Mouse (Mus musculus) heart, adult 2 months (tissue): ENCODE data around the gene Slit3. TPM values are rescaled to one million over a fixed set of nuclear protein-coding genes. Genes with fewer than 3 reads are reported as not detected.

ENCODE experiments used
- DNase-seq, 2 experiments: peaks; one replicate each; pipeline ENCODE4 v3.0.0; 2021
- H3K27ac ChIP-seq: fragments of 200-600 bp; 2 replicates; pipeline ENCODE4 v1.8.1; 2022
- H3K27me3 ChIP-seq: fragments of 200-500 bp; 2 replicates; pipeline ENCODE4 v1.6.1; 2012; ENCODE audit warnings: mild to moderate bottlenecking, low read length, inconsistent platforms, mixed read lengths; ENCODE audit not compliant: control insufficient read depth, insufficient read depth
- H3K36me3 ChIP-seq: fragments of 200-500 bp; 2 replicates; pipeline ENCODE4 v1.6.1; 2012; ENCODE audit warnings: low read length, inconsistent platforms; ENCODE audit not compliant: control insufficient read depth, insufficient read depth
- H3K4me1 ChIP-seq: fragments of 200-500 bp; 2 replicates; pipeline ENCODE4 v1.6.1; 2011; ENCODE audit warnings: low read length; ENCODE audit not compliant: control insufficient read depth, insufficient read depth
- H3K4me3 ChIP-seq: fragments of 200-600 bp; 2 replicates; pipeline ENCODE4 v1.8.1; 2022
- H3K79me2 ChIP-seq: fragments of 200-500 bp; replicated peaks from 2 replicates; pipeline ENCODE4 v1.6.1; 2012; ENCODE audit warnings: mild to moderate bottlenecking, inconsistent platforms, low read length, moderate library complexity, mixed read lengths; ENCODE audit not compliant: control insufficient read depth, insufficient read depth
- H3K9ac ChIP-seq: fragments of 200-500 bp; 2 replicates; pipeline ENCODE4 v1.6.1; 2012; ENCODE audit warnings: low read depth, mild to moderate bottlenecking, control low read depth, inconsistent platforms, low read length, mixed read lengths
- CTCF ChIP-seq: fragments of 200-600 bp; IDR thresholded peaks from 2 replicates; pipeline ENCODE4 v1.8.1; 2022; ENCODE audit warnings: antibody characterized with exemption, mild to moderate bottlenecking, moderate library complexity
- EP300 ChIP-seq: fragments of 200-500 bp; IDR thresholded peaks from 2 replicates; pipeline ENCODE4 v1.6.1; 2011; ENCODE audit warnings: low read depth, low read length, control low read depth; ENCODE audit not compliant: insufficient read depth
- POLR2A ChIP-seq: fragments of 200-500 bp; IDR thresholded peaks from 2 replicates; pipeline ENCODE4 v1.6.1; 2011; ENCODE audit warnings: mild to moderate bottlenecking, low read depth, low read length, control low read depth; ENCODE audit not compliant: insufficient read depth
- whole genome bisulfite sequencing: fragments of 180-500 bp; shearing (Covaris S2); methylation state at CpG from one replicate; pipeline ENCODE4 v1.1.7; 2018; 5-methylcytosine and 5-hydroxymethylcytosine counted together
- intact Hi-C: fragments of 180-260 bp; cut with DNase I; formaldehyde crosslinking; loops from one replicate; pipeline ENCODE4 v1.15.1; 2025
- polyA plus RNA-seq: library from polyadenylated mRNA; depleted of rRNA; stranded (reverse); fragments of >200 nt; gene quantifications from 2 replicates; pipeline ENCODE4 v1.2.3, GENCODE M21; 2012
- total RNA-seq, 2 experiments: library from RNA; stranded (reverse); gene quantifications; 2 replicates each; pipeline ENCODE4 v1.2.3; 2021

Slit3 gene
- total and polyA plus RNA-seq, 3 experiments, result 12.3 to 15.8 (median 14.6) TPM

DNA sequence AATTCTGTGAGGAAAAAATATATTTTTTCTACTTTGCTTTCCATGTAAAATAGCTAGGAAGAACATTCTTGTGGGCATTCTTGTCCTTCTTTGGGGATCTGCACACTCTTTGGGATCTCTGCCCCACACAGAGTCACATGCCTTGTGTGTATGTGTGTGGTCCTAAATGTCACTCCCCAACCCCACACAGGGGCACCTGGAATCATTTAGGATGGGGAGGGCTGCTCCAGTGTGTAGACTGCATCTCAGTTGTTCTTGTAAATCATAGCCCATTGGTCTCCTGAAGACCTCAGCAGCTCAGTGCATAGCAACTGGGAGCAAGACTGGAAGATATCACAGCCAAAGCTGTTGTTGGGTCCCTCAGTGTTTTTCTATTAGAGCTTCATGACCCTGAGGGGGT, 534.8 kb downstream of the Slit3 start:
- Histone ChIP-seq H3K27me3 (no peaks in the 10 kb centered on the region), H3K27ac (no peak overlapping the region), H3K4me1 (no peaks in the 10 kb centered on the region)

DNA sequence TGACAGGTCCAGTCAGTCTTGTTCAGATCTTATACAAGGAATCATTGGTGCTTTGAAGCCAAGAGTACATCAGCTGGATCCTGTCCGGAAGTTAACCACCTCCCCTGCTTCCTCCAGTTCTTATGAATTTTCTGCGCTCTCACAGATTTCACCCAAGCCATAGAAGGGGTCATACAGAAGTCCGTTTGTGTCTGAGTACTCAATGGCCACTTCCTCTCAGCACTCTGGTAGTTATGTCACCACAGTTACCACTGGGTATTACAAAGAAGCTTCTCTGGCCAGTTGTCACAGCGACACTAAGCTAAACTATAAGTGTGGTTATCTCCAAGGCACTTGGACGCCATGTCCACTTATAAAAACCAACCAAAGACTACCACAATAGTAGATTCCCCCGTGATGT, 536.6 kb downstream of the Slit3 start:
- WGBS, result 63% methylated on average over 6 of the region's 6 CpGs

More for the DNA sequence above, 534.8 kb downstream of the Slit3 start:
- TF ChIP-seq CTCF, result no peak
- no peak for TF ChIP-seq POLR2A
- TF ChIP-seq EP300, result no peak
- Histone ChIP-seq H3K36me3 (no peaks in the 10 kb centered on the region), H3K4me3 (no peak overlapping the region), H3K9ac (no peak overlapping the region), H3K79me2 (no peaks in the 10 kb centered on the region)
- intact Hi-C loops, result no loop called here
- DNase-seq, result no peak

DNA sequence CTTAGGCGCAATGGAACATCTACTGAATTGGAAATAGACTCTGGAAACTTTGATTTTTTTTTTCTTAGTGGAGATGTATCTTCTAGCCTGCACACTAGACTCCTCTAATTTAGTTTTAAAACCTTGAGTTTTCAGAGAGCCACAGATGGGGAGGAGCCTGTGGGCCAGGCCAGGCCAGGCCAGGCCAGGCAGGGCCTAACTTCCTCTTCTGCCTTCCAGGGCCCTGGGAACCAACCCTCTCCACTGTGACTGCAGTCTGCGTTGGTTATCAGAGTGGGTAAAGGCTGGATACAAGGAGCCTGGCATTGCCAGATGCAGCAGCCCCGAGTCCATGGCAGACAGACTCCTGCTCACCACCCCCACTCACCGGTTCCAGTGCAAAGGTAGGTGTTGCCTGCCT, 539.9 kb downstream of the Slit3 start:
- DNase-seq, result no peak
- Histone ChIP-seq H3K79me2 (no peaks in the 10 kb centered on the region), H3K27me3 (no peaks in the 10 kb centered on the region), H3K4me1 (no peaks in the 10 kb centered on the region), H3K4me3 (no peak overlapping the region), H3K36me3 (no peaks in the 10 kb centered on the region), H3K27ac (no peak overlapping the region), H3K9ac (no peak overlapping the region)
- WGBS, result 77% methylated on average over 4 of the region's 4 CpGs
- intact Hi-C loops, result loop anchor here (5.0 to 10.0 kb wide), 2 partner anchors 34 to 546 kb away; no protein-coding TSS in a partner anchor
- TF ChIP-seq EP300 (no peak), POLR2A (no peak), CTCF (no peak)

More for the DNA sequence above, 536.6 kb downstream of the Slit3 start:
- DNase-seq, result no peak
- Histone ChIP-seq H3K79me2 (no peaks in the 10 kb centered on the region), H3K4me1 (no peaks in the 10 kb centered on the region), H3K36me3 (no peaks in the 10 kb centered on the region), H3K4me3 (no peak overlapping the region), H3K9ac (no peak overlapping the region), H3K27me3 (no peaks in the 10 kb centered on the region), H3K27ac (no peak overlapping the region)
- intact Hi-C loops, result no loop called here
- no peak for TF ChIP-seq POLR2A
- TF ChIP-seq EP300, result no peak
- TF ChIP-seq CTCF, result no peak

DNA sequence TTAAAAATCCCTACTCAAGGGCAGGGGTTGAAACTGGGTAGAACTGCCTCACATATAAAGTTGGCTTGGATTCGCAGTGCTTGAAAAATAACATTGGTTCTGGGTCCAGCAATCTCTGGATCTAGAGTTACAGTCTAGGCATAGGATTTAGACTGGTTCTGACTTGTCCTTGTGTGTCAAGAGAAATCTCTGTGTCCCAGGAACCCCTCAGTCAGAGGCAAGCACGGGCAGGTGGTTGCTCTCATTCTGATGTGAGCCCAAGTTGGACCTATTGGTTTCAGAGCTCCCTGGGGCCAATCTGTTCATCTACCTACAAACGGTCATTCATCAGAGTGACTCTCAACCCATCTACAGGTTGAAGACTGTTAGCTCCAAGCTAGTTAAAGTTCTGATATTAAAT, 541.9 kb downstream of the Slit3 start:
- no peaks in the 10 kb centered on the region for H3K36me3 ChIP-seq
- no peak overlapping the region for H3K9ac ChIP-seq
- H3K27ac ChIP-seq, result no peak overlapping the region
- no peaks in the 10 kb centered on the region for H3K27me3 ChIP-seq
- intact Hi-C loops, result loop anchor here (5.0 to 10.0 kb wide), 2 partner anchors 36 to 548 kb away; no protein-coding TSS in a partner anchor
- TF ChIP-seq CTCF (no peak), POLR2A (no peak), EP300 (no peak)
- WGBS, result 87% methylated on average over 3 of the region's 3 CpGs
- no peaks in the 10 kb centered on the region for H3K4me1 ChIP-seq
- H3K4me3 ChIP-seq, result no peak overlapping the region
- DNase-seq, result no peak
- H3K79me2 ChIP-seq, result no peaks in the 10 kb centered on the region

DNA sequence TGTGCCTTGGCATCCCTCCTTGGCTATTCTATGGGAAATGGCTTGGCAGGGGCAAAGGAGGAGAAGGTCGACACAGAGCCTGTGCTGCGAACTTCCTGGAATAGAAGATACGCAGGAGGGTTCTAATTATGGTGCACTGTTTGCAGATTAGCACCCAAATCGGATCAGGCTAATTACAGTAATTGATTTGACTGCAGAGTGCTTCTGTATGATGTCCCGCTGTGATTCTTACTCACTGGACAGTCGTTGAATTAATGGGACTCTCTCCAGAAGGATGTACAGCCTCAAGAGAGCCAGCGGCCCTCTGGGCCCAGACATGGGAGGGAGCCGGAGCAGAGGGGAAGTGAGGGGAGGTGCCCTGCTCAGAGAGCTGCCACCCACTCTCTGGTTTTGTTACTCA, 542.6 kb downstream of the Slit3 start:
- no peak for DNase-seq
- no peak for TF ChIP-seq CTCF
- no peak for TF ChIP-seq POLR2A
- no peak for TF ChIP-seq EP300
- WGBS, result 54% methylated on average over 8 of the region's 8 CpGs
- intact Hi-C loops, result loop anchor here (2.0 to 10.0 kb wide), 3 partner anchors 36 to 549 kb away; no protein-coding TSS in a partner anchor
- H3K27ac ChIP-seq, result no peak overlapping the region
- no peaks in the 10 kb centered on the region for H3K4me1 ChIP-seq
- no peaks in the 10 kb centered on the region for H3K36me3 ChIP-seq
- no peaks in the 10 kb centered on the region for H3K79me2 ChIP-seq
- H3K27me3 ChIP-seq, result no peaks in the 10 kb centered on the region
- no peak overlapping the region for H3K4me3 ChIP-seq
- no peak overlapping the region for H3K9ac ChIP-seq

DNA sequence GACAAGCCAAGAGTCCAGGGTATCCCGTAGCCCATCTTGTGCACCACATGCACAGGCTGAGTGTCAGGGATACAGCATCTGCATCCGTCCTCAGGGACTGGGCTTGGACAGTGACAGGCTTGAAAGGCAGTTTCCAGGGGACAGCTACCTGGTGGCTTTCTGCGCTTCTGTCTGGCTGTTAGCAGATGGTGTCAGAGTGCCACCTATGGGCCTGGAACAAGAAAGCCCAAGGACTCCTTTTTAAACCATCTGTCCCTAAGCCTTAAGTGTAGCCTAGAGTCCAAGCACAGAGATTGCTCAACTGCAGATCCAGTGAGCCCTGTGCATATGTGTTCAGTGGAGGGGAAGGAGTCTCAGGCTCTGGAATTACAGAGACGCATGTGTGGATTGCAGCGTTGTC, 544.0 kb downstream of the Slit3 start:
- Histone ChIP-seq H3K79me2 (no peaks in the 10 kb centered on the region), H3K27ac (no peak overlapping the region), H3K36me3 (no peaks in the 10 kb centered on the region), H3K9ac (no peak overlapping the region), H3K4me3 (no peak overlapping the region), H3K4me1 (no peaks in the 10 kb centered on the region), H3K27me3 (no peaks in the 10 kb centered on the region)
- 62% methylated on average over 5 of the region's 5 CpGs for WGBS
- no peak for TF ChIP-seq POLR2A
- TF ChIP-seq CTCF, result peak; percentile 72
- TF ChIP-seq EP300, result no peak
- DNase-seq, result peak in 1 of 2 experiments; percentile 10
- intact Hi-C loops, result loop anchor here (2.0 to 10.0 kb wide), 4 partner anchors 38 to 550 kb away; no protein-coding TSS in a partner anchor
